Mouse (Mus musculus) urinary bladder, postnatal 0 days (tissue): ENCODE measurements around the gene Tmem109. TPM values are rescaled to one million over a fixed set of nuclear protein-coding genes. Genes with fewer than 3 reads are reported as not detected.

Experiments
- polyA plus RNA-seq: library from polyadenylated mRNA; unstranded; fragments of >200 nt; fragmentation: Nextera tagmentation; extraction: Ambion mirVana; gene quantifications from 2 replicates; pipeline ENCODE4 v1.2.1, GENCODE M21; 2015

The Tmem109 gene
- polyA plus RNA-seq = 119 and 130 TPM in 2 replicates

GRCm38 (mm10) chr19:10881426-10882154 lies at the start of gene Tmem109:
Gene Tmem109 (minus strand): TSS chr19:10882001.

DNA sequence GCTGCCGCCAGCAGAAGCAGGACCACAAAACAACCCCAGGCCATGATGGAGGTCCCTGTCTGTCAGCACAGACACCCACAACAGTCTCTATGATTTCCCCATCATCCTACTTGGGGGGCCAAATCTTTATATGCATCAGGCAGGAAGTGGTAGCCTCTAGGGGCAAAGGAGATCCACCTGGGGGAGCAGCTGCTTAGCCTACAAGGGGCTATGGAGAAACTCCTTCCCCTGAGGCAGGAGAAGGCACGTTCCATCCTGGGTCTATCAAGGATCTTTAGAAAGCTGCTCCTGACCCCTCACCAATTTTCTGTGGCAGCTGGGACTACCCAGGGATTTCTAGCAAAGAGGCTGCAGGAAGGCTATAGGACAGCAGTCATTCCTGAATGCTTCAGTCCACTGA lies 38.7 kb upstream of the Tmem109 start, which contains the start of gene Zp1:
TSS of gene Zp1 (minus strand) at position 101 of the 400 bp plus-strand sequence.

DNA sequence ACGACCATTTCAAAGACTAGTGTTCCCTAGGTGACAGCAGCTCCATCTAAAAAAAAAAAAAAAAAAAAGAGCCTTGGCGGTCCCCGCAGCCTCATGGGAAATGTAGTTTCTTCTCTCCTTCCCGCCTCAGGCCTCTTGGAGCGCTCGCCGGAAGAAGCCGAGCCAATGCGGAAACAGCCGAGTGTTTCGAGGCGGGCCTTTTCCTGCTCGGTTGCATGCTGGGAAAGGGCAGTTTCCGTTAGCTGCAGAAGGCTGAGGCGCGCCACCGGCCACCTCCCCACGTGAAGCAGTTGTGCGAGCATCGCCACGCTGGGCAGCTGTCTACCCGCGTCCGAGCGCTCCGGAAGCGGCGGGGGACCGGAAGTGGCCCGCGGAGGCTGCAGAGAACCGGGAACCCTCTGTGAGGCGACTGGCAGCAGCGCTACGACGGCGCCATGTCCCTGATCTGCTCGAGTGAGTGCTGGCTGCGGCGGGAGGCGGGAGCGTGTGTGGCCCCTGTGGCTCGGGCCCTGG lies 13.3 kb upstream of the Tmem109 start, which contains the start of gene Prpf19:
TSS of gene Prpf19 (plus strand) at position 216 of the 513 bp plus-strand sequence.

DNA sequence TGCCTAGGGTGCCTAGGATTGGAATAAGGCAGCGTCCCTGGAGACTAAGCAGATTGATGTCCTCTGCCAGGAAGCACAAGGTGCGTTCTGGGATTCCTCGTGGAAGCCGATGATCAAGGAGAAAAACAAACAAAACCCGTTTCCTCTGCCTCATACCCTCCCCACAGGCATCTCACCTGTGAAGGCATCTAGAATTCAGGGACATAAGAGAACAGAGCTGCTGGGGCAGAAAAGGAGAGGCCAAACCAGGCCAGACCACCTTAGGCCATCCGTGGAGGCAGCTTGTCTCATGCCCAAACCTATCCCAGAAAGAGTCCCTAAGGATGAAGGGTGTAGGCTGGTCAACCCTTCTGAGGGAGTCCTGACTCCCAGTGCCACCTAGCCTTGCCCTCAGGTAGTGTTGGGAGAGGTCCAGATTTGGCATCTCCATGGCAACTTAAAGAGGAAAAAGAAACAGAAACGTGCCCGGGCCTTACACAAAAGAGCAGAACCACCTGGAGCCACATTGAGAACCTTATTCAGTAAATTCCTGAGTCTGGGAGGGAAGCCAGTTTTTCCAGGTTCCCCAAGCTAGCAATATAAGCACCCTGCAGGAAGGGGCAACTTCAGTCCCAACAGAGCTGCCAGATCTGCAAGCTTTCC lies 11.8 kb downstream of the Tmem109 start, which contains the start of gene Tmem132a:
TSS of gene Tmem132a (minus strand) at position 55 of the 642 bp plus-strand sequence.

DNA sequence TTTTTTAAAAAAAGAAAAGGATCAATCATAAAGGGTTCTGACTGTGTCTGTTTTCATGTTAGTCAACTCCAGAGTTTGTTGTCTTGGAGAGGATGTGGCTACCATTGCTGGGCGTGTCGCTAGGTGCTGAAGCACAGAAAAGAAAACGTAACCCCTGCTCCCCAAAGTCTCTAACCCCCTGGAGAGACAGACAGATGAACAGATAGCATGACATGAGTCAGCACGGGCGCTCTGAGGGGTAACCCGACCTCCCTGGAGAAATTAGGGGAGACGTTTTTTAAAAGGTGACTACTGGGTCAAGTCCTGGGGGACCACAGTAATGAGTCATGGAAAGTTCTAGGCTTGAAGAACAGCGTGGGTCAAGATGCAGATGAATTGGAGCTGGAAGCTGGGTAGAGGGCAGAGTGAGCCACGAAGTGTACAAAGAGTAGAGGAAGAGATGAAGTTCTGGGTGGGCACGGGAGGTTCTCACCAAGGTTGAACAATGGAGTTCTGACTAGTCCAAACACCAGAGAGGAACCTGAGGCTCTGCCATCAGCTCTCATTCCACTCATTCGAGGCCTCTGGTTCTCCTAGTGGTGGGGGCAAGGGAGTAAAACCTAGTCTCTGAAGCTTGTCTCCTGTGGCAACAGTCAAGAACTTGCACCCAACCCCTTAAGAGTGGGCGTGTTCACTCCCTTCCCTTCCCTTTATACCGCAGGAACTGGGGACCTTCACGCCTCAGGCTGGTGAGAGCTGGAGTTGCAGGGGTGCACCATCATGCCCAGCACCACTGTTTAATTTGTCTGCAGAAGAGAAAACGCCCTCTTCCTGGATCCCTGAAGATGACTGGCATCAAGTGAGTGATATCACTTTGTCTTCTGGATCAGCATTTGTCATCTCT lies 42.5 kb downstream of the Tmem109 start, which contains the start of gene Slc15a3:
TSS of gene Slc15a3 (plus strand) at position 718 of the 883 bp plus-strand sequence.

GRCm38 (mm10) chr19:10829436-10830175 lies 52.2 kb downstream of the Tmem109 start, which contains the start of gene Cd6:
Gene Cd6 (minus strand): TSS chr19:10830058.

Other genes starting within 250 kb of the Tmem109 start
- gene Vwce, start 247.8 kb downstream of the Tmem109 start, polyA plus RNA-seq = 0.47 and 0.58 TPM in 2 replicates
- gene Pga5, start 203.9 kb downstream of the Tmem109 start, polyA plus RNA-seq = 2.0 and 2.3 TPM in 2 replicates
- gene Vps37c, start 193.3 kb downstream of the Tmem109 start, polyA plus RNA-seq = 20.9 and 21.5 TPM in 2 replicates
- gene Cd5, start 143.0 kb downstream of the Tmem109 start, polyA plus RNA-seq = not detected in 2 replicates
- gene Cd6, start 51.9 kb downstream of the Tmem109 start, polyA plus RNA-seq = not detected in 2 replicates
- 0.96 and 3.0 TPM in 2 replicates for gene Slc15a3, start 42.3 kb downstream of the Tmem109 start, polyA plus RNA-seq
- 11.1 and 12.4 TPM in 2 replicates for gene Tmem132a, start 12.1 kb downstream of the Tmem109 start, polyA plus RNA-seq
- gene Prpf19, start 13.2 kb upstream of the Tmem109 start, polyA plus RNA-seq = 17.2 and 19.5 TPM in 2 replicates
- 0.24 and 0.46 TPM in 2 replicates for gene Zp1, start 38.6 kb upstream of the Tmem109 start, polyA plus RNA-seq
- gene Ptgdr2, start 55.2 kb upstream of the Tmem109 start, polyA plus RNA-seq = 0.11 TPM in 1 of 2 replicates, not detected in the other
- gene Ccdc86, start 67.3 kb upstream of the Tmem109 start, polyA plus RNA-seq = 20.8 and 21.6 TPM in 2 replicates
- 0.17 and 0.27 TPM in 2 replicates for gene Ms4a10, start 92.7 kb upstream of the Tmem109 start, polyA plus RNA-seq
- gene Ms4a15, start 111.2 kb upstream of the Tmem109 start, polyA plus RNA-seq = not detected in 2 replicates
- gene Ms4a18, start 136.0 kb upstream of the Tmem109 start, polyA plus RNA-seq = not detected in 2 replicates
- 0.87 and 8.1 TPM in 2 replicates for gene Ms4a8a, start 199.1 kb upstream of the Tmem109 start, polyA plus RNA-seq
- gene 1700017D01Rik, start 248.9 kb upstream of the Tmem109 start, polyA plus RNA-seq = not detected in 2 replicates